Mouse (Mus musculus): ENCODE data around the gene March5.
A peak's percentile ranks its signal among the peaks of the same experiment; 100 is the strongest.

March5 gene

DNA sequence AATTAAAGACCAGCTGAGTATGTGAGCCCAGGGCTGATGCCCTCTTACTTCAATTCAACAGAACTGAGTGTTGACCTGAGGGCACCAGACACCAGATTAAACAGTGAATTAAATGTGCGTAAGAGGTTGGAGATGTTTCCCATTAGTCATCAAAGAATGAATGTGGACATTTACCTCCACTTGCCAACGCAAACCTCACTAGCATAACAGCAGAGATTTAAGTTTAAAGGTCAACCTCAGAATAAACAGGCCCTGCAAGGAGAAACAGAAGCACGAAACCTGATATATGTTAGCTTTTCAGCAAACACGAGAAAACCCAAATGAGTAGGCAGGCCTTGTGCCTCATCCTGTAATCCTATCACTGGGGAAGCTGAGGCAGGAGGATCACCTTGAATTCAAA lies 55.0 kb downstream of the March5 start:
- no peak for DNase-seq (ENCODE audit: inconsistent age in 2 of 2, low spot score in 1 of 2)

DNA sequence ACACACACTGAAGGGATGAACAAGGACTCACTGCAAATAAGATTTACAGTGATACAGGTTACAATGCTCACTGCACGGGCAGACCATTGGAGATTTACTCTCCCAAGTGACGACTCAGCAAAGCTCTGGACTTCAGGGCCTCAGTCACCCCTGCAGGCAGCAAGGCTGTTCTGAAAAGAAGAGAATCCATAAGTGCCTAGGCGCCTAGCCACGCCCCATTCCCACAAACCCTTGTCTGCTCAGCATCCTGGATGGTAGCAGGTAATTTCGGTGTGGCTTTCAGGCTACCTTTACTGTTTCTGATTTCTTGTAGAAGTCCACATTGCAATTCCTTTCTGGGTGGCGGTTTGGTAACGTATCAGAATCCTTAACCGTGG lies 56.2 kb downstream of the March5 start:
- peak in 1 of 2 experiments; percentile 20 for DNase-seq (ENCODE audit: inconsistent age in 2 of 2, low spot score in 1 of 2)

DNA sequence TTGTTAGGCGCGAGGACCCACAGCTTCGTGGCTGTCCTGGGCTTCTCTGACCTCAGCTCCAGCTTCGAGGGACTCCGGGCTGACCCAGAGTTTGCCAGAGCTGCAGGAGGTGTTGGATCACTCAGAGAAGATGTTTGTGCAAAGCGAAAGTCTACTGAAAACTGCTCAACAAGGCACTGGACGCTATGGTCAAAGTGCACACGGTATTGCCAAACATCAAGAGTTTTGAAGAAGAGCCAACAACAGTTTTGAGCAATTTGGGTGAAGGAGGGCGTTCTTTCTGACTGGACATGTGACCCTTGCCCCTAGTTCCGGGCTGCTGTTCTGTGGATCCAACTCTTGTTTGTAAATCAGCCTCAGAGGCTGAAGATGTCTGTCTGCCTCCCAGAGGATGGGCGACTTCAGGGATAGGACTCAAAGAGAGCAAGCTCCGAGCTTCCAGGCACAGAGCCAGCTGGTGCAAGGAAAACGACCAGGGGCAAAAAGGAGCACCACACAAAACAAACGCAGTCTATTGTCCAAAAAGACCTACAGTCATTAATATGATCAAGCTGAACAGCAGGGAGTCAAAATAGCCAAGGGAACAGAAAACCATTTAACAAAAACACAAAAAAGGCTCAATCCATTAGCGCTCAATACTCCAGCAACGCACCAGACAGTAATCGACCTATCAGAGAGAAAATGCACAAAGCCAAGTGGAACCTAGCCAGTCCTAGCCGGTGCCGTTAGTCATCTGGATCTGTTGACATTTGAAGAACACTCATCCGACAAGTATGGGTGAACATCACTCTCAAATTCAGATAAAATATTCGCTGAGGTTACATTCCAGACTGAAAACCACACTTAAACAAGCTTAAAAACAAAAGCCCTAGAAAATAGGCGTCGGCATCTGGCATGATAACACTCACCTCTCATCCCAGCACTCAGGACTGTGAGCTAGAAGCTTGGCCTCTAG lies 56.9 kb downstream of the March5 start:
- peak; percentile 86 to 94 for DNase-seq (ENCODE audit: inconsistent age in 2 of 2, low spot score in 1 of 2)

DNA sequence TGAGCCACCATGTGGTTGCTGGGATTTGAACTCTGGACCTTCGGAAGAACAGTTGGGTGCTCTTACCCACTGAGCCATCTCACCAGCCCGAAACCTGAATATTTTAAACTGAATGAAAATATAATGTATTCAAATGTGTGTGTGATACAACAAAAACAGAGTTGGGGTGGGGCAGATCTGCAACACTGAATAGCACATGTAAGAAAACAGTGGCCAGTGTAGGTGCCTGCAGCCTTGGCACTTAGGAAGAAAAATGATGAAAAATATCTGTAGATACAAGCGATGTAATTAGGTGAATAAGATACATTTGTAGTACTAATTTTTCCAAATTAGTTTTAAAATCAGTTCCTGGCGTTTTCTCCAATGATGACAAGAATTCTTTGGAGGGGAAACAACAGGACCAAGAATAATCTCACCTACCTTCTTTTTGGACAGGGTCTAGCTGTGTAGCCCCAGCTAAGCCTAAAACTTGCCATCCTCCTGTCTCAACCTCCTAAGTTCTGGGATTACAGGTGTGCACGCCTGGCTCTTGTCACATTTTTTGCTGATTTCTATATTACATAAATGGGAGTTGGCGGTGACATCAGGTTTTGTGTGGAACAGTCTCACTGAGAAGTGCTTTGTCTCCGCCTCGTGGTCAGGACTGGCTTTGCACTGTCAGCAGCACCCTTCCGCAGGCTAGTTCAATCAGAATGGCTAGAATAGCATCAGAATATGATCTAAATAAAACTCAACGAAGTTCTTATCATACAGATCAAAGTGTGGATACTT lies 58.2 kb downstream of the March5 start:
- DNase-seq (ENCODE audit: inconsistent age in 2 of 2, low spot score in 1 of 2), result peak; percentile 87 to 96

DNA sequence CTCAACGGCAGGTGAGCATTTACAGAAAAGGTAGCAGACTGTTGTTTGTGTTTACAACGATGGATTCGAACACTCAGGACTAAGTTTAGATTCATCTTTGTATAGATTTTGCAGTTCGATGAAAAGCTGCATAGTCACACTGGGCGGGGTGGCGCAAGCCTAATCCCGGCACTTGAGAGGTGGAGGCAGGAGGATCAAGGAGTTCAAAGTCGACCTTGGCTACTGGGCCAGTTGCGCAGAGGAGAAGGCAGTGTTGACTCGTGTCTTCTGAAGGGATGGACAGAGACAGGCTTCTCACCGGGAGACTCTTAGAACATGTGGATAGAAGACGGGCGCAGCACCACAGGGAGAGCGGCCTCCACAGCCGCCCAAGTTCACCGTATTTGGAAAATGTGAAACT lies 61.8 kb downstream of the March5 start:
- DNase-seq (ENCODE audit: inconsistent age in 2 of 2, low spot score in 1 of 2), result no peak

Data from adrenal gland, adult (tissue).